Mouse (Mus musculus): ENCODE measurements around the gene Sptbn4. TPM values are rescaled to one million over a fixed set of nuclear protein-coding genes. Genes with fewer than 3 reads are reported as not detected.
A peak's percentile ranks its signal among the peaks of the same experiment; 100 is the strongest.

The Sptbn4 gene
- polyA plus RNA-seq, 2 experiments = 0.06 TPM

GRCm38 (mm10) chr7:27475596-27475995 is 28.1 kb upstream of the Sptbn4 start:
- DNase-seq (ENCODE audit: low read depth in 3 of 3, low spot score in 3 of 3) = no peak
- Histone ChIP-seq H3K9me3 (ENCODE audit: control insufficient read depth, low read length) (no peaks in the 10 kb centered on the region), H3K27ac (peak overlapping the region; percentile 76; the same call in 1 of the 2 replicates), H3K9ac (replicated peaks) (peak overlapping the region; percentile 76), H3K4me2 (ENCODE audit: low read depth) (peak overlapping the region; percentile 74), H3K27me3 (ENCODE audit: control insufficient read depth, insufficient read depth, low read length) (no peaks in the 10 kb centered on the region), H3K36me3 (replicated peaks; ENCODE audit: control insufficient read depth, insufficient read depth, low read depth) (peaks cover 18% of the 10 kb centered on the region), H3K4me3 (ENCODE audit: insufficient read depth in 1 of 2, low read depth in 2 of 2, low read length in 2 of 2) (peak overlapping the region; percentile 34 to 67), H3K4me1 (replicated peaks; ENCODE audit: control insufficient read depth in 2 of 2, insufficient read depth in 2 of 2, low read length in 1 of 2) (peaks cover 27 to 43% of the 10 kb centered on the region in 2 experiments)
- ATAC-seq (ENCODE audit: insufficient read depth) = no peak
- TF ChIP-seq CTCF (IDR thresholded peaks at IDR 0.05; ENCODE audit: low read depth) (no peak), EP300 (IDR thresholded peaks at IDR 0.05; ENCODE audit: low read depth) (no peak)
- 82% methylated on average over 2 of the region's 2 CpGs for WGBS (ENCODE audit: insufficient replicate concordance)

GRCm38 (mm10) chr7:27474490-27474954 is 27.0 kb upstream of the Sptbn4 start:
- H3K9me3 ChIP-seq (ENCODE audit: control insufficient read depth, low read length) = no peaks in the 10 kb centered on the region
- H3K4me3 ChIP-seq (ENCODE audit: insufficient read depth in 1 of 2, low read depth in 2 of 2, low read length in 2 of 2) = peak overlapping the region; percentile 67 to 87
- peak; percentile 99 to 100 (median 99) for DNase-seq (ENCODE audit: low read depth in 3 of 3, low spot score in 3 of 3)
- no peaks in the 10 kb centered on the region for H3K27me3 ChIP-seq (ENCODE audit: control insufficient read depth, insufficient read depth, low read length)
- TF ChIP-seq EP300 (IDR thresholded peaks at IDR 0.05; ENCODE audit: low read depth) (peak; percentile 59), CTCF (IDR thresholded peaks at IDR 0.05; ENCODE audit: low read depth) (peak; percentile 84)
- under 1% methylated on average over 23 of the region's 23 CpGs for whole genome bisulfite sequencing (ENCODE audit: insufficient replicate concordance)
- peak overlapping the region; percentile 93 for H3K27ac ChIP-seq
- ATAC-seq (ENCODE audit: insufficient read depth) = peak; percentile 85
- H3K9ac ChIP-seq (replicated peaks) = peak overlapping the region; percentile 76
- peaks cover 22 to 34% of the 10 kb centered on the region in 2 experiments for H3K4me1 ChIP-seq (replicated peaks; ENCODE audit: control insufficient read depth in 2 of 2, insufficient read depth in 2 of 2, low read length in 1 of 2)
- H3K4me2 ChIP-seq (ENCODE audit: low read depth) = peak overlapping the region; percentile 74
- peaks cover 18% of the 10 kb centered on the region for H3K36me3 ChIP-seq (replicated peaks; ENCODE audit: control insufficient read depth, insufficient read depth, low read depth)

DNA sequence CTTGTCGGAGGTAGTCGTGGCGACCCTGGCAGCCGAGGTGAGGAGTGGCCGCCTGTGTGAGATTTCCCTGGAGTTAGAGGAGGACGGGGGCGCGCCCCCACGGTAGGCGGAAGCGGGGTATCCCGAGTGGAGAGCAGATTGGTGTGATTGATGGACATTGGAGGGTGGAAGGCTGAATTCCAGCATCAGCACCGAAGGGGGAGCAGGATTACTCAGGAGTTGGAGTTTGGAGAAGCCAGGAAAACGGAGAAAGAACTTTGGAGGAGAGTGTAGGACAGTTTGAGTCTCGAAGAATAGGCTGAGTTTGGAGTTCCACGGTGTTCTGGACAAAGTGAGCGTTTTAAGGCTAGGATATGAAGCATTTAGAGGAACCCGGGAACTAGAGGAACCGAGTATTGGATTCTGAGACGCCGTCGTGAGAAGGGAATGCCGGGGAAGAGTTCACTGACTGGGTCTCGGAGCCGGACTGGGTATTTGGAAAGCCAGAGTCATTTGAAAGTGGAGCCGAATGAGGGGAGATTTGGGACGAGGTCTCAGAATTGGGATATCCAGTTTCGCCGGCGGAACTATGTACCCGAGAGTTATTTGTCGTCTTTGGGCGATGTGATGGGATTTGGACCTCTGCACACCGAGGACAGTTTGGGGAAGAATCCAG is 26.5 kb upstream of the Sptbn4 start:
- Histone ChIP-seq H3K4me3 (ENCODE audit: insufficient read depth in 1 of 2, low read depth in 2 of 2, low read length in 2 of 2) (peak overlapping the region; percentile 67 to 87), H3K9me3 (ENCODE audit: control insufficient read depth, low read length) (no peaks in the 10 kb centered on the region), H3K27me3 (ENCODE audit: control insufficient read depth, insufficient read depth, low read length) (no peaks in the 10 kb centered on the region), H3K4me1 (replicated peaks; ENCODE audit: control insufficient read depth in 2 of 2, insufficient read depth in 2 of 2, low read length in 1 of 2) (peaks cover 19 to 29% of the 10 kb centered on the region in 2 experiments), H3K27ac (peak overlapping the region; percentile 93), H3K4me2 (ENCODE audit: low read depth) (peak overlapping the region; percentile 74), H3K36me3 (replicated peaks; ENCODE audit: control insufficient read depth, insufficient read depth, low read depth) (peaks cover 18% of the 10 kb centered on the region), H3K9ac (replicated peaks) (peak overlapping the region; percentile 70)
- ATAC-seq (ENCODE audit: insufficient read depth) (no peak), DNase-seq (ENCODE audit: low read depth in 3 of 3, low spot score in 3 of 3) (no peak)
- TF ChIP-seq EP300 (IDR thresholded peaks at IDR 0.05; ENCODE audit: low read depth) (no peak), CTCF (IDR thresholded peaks at IDR 0.05; ENCODE audit: low read depth) (no peak)
- WGBS (ENCODE audit: insufficient replicate concordance) = under 1% methylated on average over 34 of the region's 34 CpGs

- no peak for TF ChIP-seq CTCF (IDR thresholded peaks at IDR 0.05; ENCODE audit: low read depth)
- TF ChIP-seq EP300 (IDR thresholded peaks at IDR 0.05; ENCODE audit: low read depth) = no peak
- H3K9ac ChIP-seq (replicated peaks) = peak within 1 kb of the TSS; percentile 82
- H3K4me1 ChIP-seq (replicated peaks; ENCODE audit: control insufficient read depth in 2 of 2, insufficient read depth in 2 of 2, low read length in 1 of 2) = peaks cover 13 to 23% of the 10 kb centered on the region in 2 experiments
- DNase-seq (ENCODE audit: low read depth in 3 of 3, low spot score in 3 of 3) (peak; percentile 96 to 97 (median 96)), ATAC-seq (ENCODE audit: insufficient read depth) (peak; percentile 85)
- no peaks in the 10 kb centered on the region for H3K27me3 ChIP-seq (ENCODE audit: control insufficient read depth, insufficient read depth, low read length)
- H3K27ac ChIP-seq = peak within 1 kb of the TSS; percentile 94
- no peaks in the 10 kb centered on the region for H3K9me3 ChIP-seq (ENCODE audit: control insufficient read depth, low read length)
- H3K36me3 ChIP-seq (replicated peaks; ENCODE audit: control insufficient read depth, insufficient read depth, low read depth) = peaks cover 18% of the 10 kb centered on the region
- peak within 1 kb of the TSS; percentile 67 to 87 for H3K4me3 ChIP-seq (ENCODE audit: insufficient read depth in 1 of 2, low read depth in 2 of 2, low read length in 2 of 2)
- WGBS (ENCODE audit: insufficient replicate concordance) = under 1% methylated on average over 36 of the region's 36 CpGs
- peak within 1 kb of the TSS; percentile 74 for H3K4me2 ChIP-seq (ENCODE audit: low read depth)
Observed at GRCm38 (mm10) chr7:27473156-27473834, 25.8 kb upstream of the Sptbn4 start, which contains the start of gene Sertad3. Gene Sertad3 (plus strand): TSS chr7:27473768.

DNA sequence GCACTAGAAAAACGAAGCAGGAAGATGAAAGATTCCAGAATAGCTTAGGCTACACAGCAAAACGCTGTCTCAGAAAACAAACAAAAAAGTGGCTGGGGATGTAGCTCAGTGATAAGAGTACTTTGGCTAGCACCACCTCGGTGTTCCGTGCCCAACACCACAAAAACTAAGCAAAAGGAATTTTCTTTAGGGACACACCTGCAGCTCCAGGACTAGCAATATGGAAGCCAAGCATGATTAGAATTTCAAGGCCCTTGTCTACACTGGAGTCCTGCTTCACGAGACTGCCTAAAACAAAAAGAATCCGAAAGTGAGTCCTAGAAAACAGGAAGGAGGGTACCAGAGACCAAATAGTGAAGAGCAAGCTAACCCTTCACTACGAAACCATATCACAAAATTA is 25.1 kb upstream of the Sptbn4 start:
- peak overlapping the region; percentile 82 for H3K9ac ChIP-seq (replicated peaks)
- 7% methylated on average over 7 of the region's 7 CpGs for WGBS (ENCODE audit: insufficient replicate concordance)
- TF ChIP-seq CTCF (IDR thresholded peaks at IDR 0.05; ENCODE audit: low read depth) = no peak
- no peak for TF ChIP-seq EP300 (IDR thresholded peaks at IDR 0.05; ENCODE audit: low read depth)
- H3K4me3 ChIP-seq (ENCODE audit: insufficient read depth in 1 of 2, low read depth in 2 of 2, low read length in 2 of 2) = peak overlapping the region; percentile 62 to 67
- peak overlapping the region; percentile 74 for H3K4me2 ChIP-seq (ENCODE audit: low read depth)
- peaks cover 9 to 18% of the 10 kb centered on the region in 2 experiments; a peak in 3 of 4 replicates for H3K4me1 ChIP-seq (replicated peaks; ENCODE audit: control insufficient read depth in 2 of 2, insufficient read depth in 2 of 2, low read length in 1 of 2)
- ATAC-seq (ENCODE audit: insufficient read depth) = no peak
- no peaks in the 10 kb centered on the region for H3K9me3 ChIP-seq (ENCODE audit: control insufficient read depth, low read length)
- peaks cover 16% of the 10 kb centered on the region for H3K36me3 ChIP-seq (replicated peaks; ENCODE audit: control insufficient read depth, insufficient read depth, low read depth)
- no peaks in the 10 kb centered on the region for H3K27me3 ChIP-seq (ENCODE audit: control insufficient read depth, insufficient read depth, low read length)
- peak overlapping the region; percentile 94 for H3K27ac ChIP-seq
- DNase-seq (ENCODE audit: low read depth in 3 of 3, low spot score in 3 of 3) = no peak
